Mouse (Mus musculus): ENCODE results near the gene Sds. TPM values are rescaled to one million over a fixed set of nuclear protein-coding genes. Genes with fewer than 3 reads are reported as not detected.
"Not testable (repeated sequence)": the region's sequence is repeated elsewhere in the genome, so short reads cannot be mapped to it uniquely, and the experiment has no call there.

Gene Sds
- total RNA-seq, 2 experiments from 2014 or later: 1.2 to 2.2 TPM

- intact Hi-C loops (cut with DNase I): no loop called here
- no peak for DNase-seq
Measured at GRCm38 (mm10) chr5:120481205-120481604, 4.9 kb downstream of the Sds start.

GRCm38 (mm10) chr5:120483399-120483798 is 7.1 kb downstream of the Sds start:
- DNase-seq: no peak
- intact Hi-C loops (cut with DNase I): no loop called here

GRCm38 (mm10) chr5:120487844-120488243 is 11.5 kb downstream of the Sds start:
- intact Hi-C loops (cut with DNase I): no loop called here
- DNase-seq: no peak

DNA sequence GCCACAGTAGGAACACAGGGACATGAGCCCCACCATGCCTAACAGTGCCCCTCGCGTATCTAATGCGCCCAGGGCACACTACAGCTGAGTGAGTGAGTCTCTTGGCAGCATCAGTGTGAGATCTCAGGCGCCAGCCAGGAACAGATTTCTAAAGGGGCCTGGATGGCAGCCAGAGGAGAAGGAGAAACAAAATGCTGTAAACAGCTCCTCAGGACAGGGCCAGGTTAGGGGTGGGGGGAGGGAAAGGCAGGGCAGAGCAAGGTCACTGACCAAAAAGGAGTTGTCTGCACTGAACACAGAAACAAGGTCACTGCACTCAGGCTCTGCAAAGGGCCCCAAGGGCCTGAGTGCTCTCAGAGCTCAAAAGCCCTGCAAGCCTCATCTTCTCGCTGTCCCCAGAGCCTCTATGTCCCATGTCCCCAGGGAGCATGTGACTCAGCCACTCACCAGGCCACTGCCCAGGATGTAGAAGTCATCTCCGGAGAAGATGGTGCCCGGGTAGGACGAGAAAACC is 14.4 kb downstream of the Sds start:
- DNase-seq: peak; percentile 41 to 56
- intact Hi-C loops (cut with DNase I): no loop called here

GRCm38 (mm10) chr5:120492437-120492836 is 16.1 kb downstream of the Sds start:
- intact Hi-C loops (cut with DNase I): no loop called here
- no peak for DNase-seq

GRCm38 (mm10) chr5:120493440-120493839 is 17.1 kb downstream of the Sds start:
- intact Hi-C loops (cut with DNase I): no loop called here
- no peak for DNase-seq

- no peak for DNase-seq
- intact Hi-C loops (cut with DNase I): no loop called here
Measured at GRCm38 (mm10) chr5:120493873-120494395, 17.6 kb downstream of the Sds start.

DNA sequence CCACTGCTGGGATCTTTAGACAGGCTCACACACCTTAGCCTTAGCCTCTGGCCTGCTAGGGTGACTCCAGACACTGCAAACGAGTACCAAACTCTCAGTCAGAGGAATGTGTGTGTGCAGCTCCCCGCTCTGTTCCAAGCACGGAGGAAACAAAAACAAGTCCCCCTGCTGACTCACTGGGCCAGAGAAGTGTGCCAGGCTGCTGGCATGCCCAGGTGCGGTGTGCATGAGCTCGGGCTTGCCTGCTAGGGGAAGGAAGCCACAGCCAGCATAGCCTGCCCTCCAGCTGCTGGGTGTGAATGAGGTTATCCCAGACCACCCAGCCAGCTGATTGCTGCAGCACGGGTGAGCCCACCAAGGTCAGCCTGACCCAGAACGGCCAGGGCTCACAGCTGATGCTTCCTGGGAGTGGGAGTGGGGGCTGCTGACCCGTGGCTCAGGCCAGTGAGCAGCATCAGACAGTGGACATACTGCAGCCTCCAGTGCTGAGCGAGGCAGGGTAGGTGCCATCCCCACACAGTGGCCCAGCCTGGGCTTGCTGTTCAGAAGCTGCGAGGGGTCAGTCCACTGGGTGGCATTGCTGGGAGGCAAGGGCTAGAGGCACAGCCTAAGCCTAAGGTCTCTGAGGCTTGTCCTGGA is 18.9 kb downstream of the Sds start:
- no peak for DNase-seq
- intact Hi-C loops (cut with DNase I): no loop called here

DNA sequence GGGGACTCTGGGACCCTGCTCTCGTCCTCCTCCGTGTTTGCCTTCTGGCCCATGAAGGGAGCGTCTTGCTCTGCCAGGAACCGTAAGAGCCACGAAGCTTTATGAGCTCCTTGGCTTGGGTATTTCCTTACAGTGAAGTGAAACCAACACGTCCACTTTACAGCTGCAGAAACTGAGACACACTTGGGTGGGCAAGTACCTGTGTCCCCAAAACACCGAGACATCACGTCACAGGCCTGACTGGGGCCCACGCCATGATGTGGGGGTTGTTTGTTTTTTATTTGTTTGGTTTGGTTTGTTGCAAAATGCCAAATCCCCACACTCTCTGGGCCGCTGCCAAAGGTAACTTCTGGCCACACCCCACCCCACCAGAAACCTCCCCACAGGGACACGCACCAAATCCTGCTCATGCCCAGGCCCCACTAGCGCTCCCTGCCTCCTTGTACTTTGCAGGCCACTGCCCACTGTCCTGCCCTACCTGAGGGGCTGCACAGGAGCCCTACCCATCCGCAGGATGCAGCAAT is 19.4 kb downstream of the Sds start:
- DNase-seq: no peak
- intact Hi-C loops (cut with DNase I): no loop called here

GRCm38 (mm10) chr5:120497071-120497470 is 20.7 kb downstream of the Sds start:
- no peak for DNase-seq
- intact Hi-C loops (cut with DNase I): no loop called here

GRCm38 (mm10) chr5:120499202-120499601 is 22.9 kb downstream of the Sds start:
- intact Hi-C loops (cut with DNase I): no loop called here
- no peak for DNase-seq

DNA sequence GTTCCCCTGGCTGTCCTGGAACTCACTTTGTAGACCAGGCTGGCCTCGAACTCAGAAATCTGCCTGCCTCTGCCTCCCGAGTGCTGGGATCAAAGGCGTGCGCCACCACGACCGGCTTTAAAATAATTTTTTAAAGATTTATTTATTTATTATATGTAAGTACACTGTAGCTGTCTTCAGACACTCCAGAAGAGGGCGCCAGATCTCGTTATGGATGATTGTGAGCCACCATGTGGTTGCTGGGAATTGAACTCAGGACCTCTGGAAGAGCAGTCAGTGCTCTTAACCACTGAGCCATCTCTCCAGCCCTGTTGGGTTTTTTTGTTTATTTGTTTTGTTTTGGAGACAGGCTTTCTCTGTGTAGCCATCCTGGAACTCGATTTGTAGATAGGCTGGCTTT is 24.3 kb downstream of the Sds start:
- DNase-seq: not testable (repeated sequence)
- intact Hi-C loops (cut with DNase I): loop anchor here (10.0 kb wide), 1 partner anchor 244 kb away; the partner anchor contains the start of gene Oas2

GRCm38 (mm10) chr5:120502147-120502621 is 25.9 kb downstream of the Sds start:
- DNase-seq: no peak
- intact Hi-C loops (cut with DNase I): loop anchor here (2.0 to 10.0 kb wide), 2 partner anchors 243 to 311 kb away; partner anchors contain the start of genes Oas1c and Oas2

DNA sequence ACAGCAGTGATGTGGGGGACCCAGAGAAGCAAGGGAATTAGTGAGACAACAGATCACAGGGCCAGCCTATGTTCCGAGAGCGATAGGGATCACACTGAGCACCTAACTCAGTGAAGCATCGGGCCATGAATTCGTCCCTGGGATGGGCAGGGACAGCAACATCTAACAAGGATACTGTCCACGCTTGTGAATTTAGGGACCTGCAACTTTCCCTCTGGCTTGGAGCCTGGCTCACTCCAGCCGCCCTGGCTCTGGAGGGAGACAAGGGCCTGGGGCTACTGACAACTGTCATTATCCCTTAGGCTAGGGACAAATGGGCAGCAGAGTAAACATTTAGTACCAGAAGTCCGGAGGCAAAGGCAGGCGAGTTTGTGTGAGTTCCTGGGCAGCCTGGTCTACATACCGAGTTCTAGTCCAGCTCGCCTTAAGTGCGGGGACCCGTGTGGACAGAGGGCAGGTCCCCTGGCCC is 26.4 kb downstream of the Sds start:
- intact Hi-C loops (cut with DNase I): loop anchor here (2.0 to 10.0 kb wide), 2 partner anchors 242 to 310 kb away; partner anchors contain the start of genes Oas1c and Oas2
- no peak for DNase-seq

DNA sequence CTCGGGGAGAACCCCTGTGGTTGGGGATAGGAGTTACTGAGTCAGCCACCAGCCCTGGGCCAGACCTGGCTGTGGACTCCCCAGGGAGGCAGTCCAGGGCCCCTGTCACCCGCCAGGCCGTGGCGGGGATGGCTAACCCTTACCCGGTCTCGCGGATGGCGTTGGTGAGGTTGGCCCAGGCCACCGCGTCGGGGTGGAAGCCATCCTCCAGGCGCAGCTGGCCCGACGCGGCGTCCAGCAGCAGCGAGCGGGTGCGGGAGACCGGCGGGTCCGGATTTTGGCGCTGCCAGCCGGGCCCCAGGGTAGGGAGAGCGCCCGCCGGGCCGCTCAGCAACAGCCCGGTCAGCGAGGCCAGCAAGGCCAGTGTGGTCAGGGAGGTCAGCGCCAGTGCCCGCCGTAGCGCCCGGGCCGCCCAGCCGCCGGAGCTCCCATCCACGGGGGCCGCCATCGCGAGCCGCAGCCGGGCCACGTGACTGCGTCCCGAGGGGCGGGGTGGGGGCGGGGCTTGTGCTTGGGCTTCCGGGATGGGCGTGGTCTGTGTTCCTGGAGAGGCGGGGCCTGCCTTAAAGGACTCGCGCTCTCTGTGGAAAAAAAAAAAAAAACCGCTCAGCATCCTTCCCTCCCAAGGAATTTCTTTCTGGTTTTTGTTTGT is 26.9 kb downstream of the Sds start, which contains the start of gene Plbd2:
Gene Plbd2, minus strand, starts transcription at position 482 of the 652 bp plus-strand sequence.
- peak; percentile 81 to 85 for DNase-seq
- intact Hi-C loops (cut with DNase I): loop anchor here (2.0 to 10.0 kb wide), 2 partner anchors 242 to 310 kb away; partner anchors contain the start of genes Oas1c and Oas2

GRCm38 (mm10) chr5:120505368-120505767 is 29.0 kb downstream of the Sds start:
- intact Hi-C loops (cut with DNase I): loop anchor here (1.0 to 10.0 kb wide), 2 partner anchors 100 to 239 kb away; partner anchors contain the start of gene Oas2
- DNase-seq: peak; percentile 87 to 89

- intact Hi-C loops (cut with DNase I): loop anchor here (1.0 to 10.0 kb wide), 2 partner anchors 100 to 239 kb away; partner anchors contain the start of gene Oas2
- no peak for DNase-seq
Measured at GRCm38 (mm10) chr5:120505781-120506180, 29.5 kb downstream of the Sds start.

- intact Hi-C loops (cut with DNase I): loop anchor here (10.0 kb wide), 1 partner anchor 238 kb away; the partner anchor contains the start of gene Oas2
- no peak for DNase-seq
Measured at GRCm38 (mm10) chr5:120506490-120506889, 30.2 kb downstream of the Sds start.

DNA sequence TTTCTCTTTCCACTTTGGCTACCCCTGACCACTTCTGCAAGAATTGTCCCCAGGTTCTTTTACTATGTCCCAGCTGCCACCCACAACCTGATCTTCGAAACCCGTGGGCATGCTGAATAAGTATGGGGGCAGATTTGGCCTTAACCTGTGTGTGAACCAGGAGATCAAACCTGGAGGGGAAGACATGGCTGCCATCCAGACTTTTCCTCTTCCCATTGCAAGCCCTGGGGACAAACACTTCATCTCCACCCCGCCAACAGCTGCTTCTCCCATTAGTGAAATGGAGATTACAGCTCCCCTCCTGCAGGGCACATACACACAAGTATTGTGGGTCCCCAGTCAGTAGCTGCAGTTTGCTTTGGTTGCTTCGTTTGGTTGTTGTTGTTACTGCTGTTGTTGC is 31.0 kb downstream of the Sds start:
- no peak for DNase-seq
- intact Hi-C loops (cut with DNase I): loop anchor here (10.0 kb wide), 1 partner anchor 237 kb away; the partner anchor contains the start of gene Oas2

DNA sequence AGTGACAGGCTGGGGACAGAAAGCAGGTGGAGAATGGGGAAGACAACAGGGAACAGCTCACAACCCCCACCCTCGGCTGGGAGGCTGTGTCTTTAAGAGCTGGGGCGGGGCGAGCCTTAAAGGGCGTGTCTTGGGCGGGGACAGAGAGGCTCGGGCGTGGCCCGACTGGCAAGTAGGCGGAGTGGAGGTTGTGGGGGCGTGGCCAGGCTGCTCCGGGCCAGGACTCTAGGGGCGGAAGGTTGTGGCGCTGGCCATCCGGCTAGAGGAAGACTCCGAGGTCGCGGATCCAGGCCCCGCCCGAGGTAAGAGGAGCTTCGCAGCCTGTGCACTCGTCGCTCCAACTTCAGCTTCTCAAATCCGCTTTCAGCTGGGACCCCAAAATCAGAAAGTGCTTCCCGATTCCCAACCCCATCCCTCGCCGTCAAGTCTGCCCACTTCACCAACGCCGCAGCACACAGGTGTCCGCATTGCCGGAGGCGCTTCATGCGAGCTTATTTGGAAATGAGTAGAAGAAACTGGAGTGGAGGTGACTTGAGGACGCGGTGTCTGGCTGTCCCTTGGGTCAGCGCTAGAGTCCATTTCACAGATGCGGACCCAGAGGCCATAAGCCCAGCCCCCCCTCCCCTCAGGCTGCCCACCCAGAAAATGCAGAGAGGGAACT is 34.8 kb downstream of the Sds start, which contains the start of gene Slc8b1:
Gene Slc8b1, plus strand, starts transcription at position 187 of the 661 bp plus-strand sequence.
- intact Hi-C loops (cut with DNase I): loop anchor here (2.0 kb wide), 1 partner anchor 78 kb away; the partner anchor contains the start of genes Iqcd and Tpcn1
- peak; percentile 98 for DNase-seq
